Mouse (Mus musculus) megakaryocyte, embryonic 14.5 days (primary cell): ENCODE data around the gene E2f2.

Source experiments
- FLI1 ChIP-seq: IDR thresholded peaks from 2 replicates; pipeline ENCODE4 v1.6.1; 2012; ENCODE audit warnings: low read length, inconsistent platforms, mixed read lengths
- GATA1 ChIP-seq: IDR thresholded peaks from 3 replicates; pipeline ENCODE4 v1.6.1; 2012; ENCODE audit warnings: mixed read lengths, low read length, inconsistent platforms, borderline replicate concordance

GRCm38 (mm10) chr4:136125458-136125857, 46.7 kb upstream of the E2f2 start:
- TF ChIP-seq GATA1, result no peak
- TF ChIP-seq FLI1, result no peak
